Mouse (Mus musculus): ENCODE results near the gene Rnf149.

- TF ChIP-seq CHD2 (IDR thresholded peaks at IDR 0.05; ENCODE audit: low read length) = no peak
- TF ChIP-seq E2F4 (IDR thresholded peaks at IDR 0.05; ENCODE audit: insufficient replicate concordance, low read depth, low read length) = no peak
These were observed 5.6 kb downstream of the Rnf149 start for GRCm38 (mm10) chr1:39571653-39572052.
